Mouse (Mus musculus): Measurements from ENCODE around the gene Tmco4. TPM values are rescaled to one million over a fixed set of nuclear protein-coding genes. Genes with fewer than 3 reads are reported as not detected.
A peak's percentile ranks its signal among the peaks of the same experiment; 100 is the strongest.

Tmco4 gene
- polyA plus RNA-seq, 1 experiment from 2014 or later: 5.3 TPM

DNA sequence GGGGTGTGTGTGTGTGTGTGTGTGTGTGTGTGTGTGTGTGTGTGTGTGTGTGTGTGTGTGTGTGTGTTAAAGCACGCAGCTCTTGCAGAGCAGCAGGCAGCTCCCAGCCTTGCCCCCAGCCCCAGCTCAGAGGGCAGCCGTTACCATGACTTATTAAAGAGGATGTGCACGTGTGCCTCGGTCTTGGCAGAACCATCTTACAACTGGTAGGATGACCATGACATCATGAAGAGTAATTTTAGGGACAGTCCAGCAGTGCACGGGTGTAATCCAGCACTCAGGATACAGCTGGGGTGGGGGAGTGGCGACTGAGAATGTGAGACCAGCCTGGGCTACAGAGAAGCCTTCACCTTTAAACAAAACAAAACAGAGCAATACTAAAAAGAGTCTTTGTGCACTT lies 32.5 kb downstream of the Tmco4 start:
- no peaks in the 10 kb centered on the region for H3K36me3 ChIP-seq (replicated peaks; ENCODE audit: insufficient read depth, low read length)
- no peak overlapping the region for H3K4me2 ChIP-seq (ENCODE audit: low read depth, low read length)
- TF ChIP-seq CTCF (IDR thresholded peaks at IDR 0.05; ENCODE audit: low read depth): no peak
- no peak for DNase-seq
- ATAC-seq: no peak
- WGBS (ENCODE audit: insufficient replicate concordance): 59% methylated on average over 6 of the region's 6 CpGs
- H3K4me1 ChIP-seq (ENCODE audit: insufficient read depth): 0 out of 2 replicates have a peak, but pooled peaks cover 2% of the 10 kb centered on the region
- no peaks in the 10 kb centered on the region for H3K9me3 ChIP-seq (ENCODE audit: low read length)
- H3K9ac ChIP-seq (replicated peaks): no peak overlapping the region
- no peak overlapping the region for H3K27ac ChIP-seq (ENCODE audit: low read depth)
- no peak overlapping the region for H3K4me3 ChIP-seq (ENCODE audit: low read depth, low read length)
- no peaks in the 10 kb centered on the region for H3K27me3 ChIP-seq (ENCODE audit: insufficient read depth, low read length)

DNA sequence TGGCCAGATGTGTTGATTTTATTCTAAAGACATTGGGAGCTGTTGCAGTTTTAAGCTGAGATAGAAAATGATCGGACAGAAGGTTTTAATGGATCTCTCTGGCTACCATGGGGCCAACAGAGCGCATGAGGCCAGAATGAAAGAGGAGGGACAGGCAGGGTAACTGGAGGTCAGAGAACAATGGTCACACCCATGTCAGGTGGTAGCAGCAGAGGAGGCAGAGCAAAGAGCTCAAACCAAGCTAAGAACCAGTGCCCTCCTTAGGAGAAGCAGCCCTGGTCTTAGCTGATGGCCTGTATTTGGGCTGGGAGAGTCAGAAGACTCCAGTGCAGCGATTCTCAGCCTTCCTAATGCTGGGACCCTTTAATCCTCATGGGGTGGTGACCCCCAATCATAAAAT lies 34.7 kb downstream of the Tmco4 start:
- no peak overlapping the region for H3K9ac ChIP-seq (replicated peaks)
- no peaks in the 10 kb centered on the region for H3K27me3 ChIP-seq (ENCODE audit: insufficient read depth, low read length)
- ATAC-seq (no peak), DNase-seq (no peak)
- H3K4me2 ChIP-seq (ENCODE audit: low read depth, low read length): no peak overlapping the region
- 66% methylated on average over 3 of the region's 3 CpGs for WGBS (ENCODE audit: insufficient replicate concordance)
- H3K9me3 ChIP-seq (ENCODE audit: low read length): no peaks in the 10 kb centered on the region
- no peaks in the 10 kb centered on the region for H3K4me1 ChIP-seq (ENCODE audit: insufficient read depth)
- no peaks in the 10 kb centered on the region; the same call in 1 of the 2 replicates for H3K36me3 ChIP-seq (replicated peaks; ENCODE audit: insufficient read depth, low read length)
- H3K27ac ChIP-seq (ENCODE audit: low read depth): no peak overlapping the region
- no peak for TF ChIP-seq CTCF (IDR thresholded peaks at IDR 0.05; ENCODE audit: low read depth)
- TF ChIP-seq EP300 (IDR thresholded peaks at IDR 0.05; ENCODE audit: low read depth): no peak
- no peak overlapping the region for H3K4me3 ChIP-seq (ENCODE audit: low read depth, low read length)

DNA sequence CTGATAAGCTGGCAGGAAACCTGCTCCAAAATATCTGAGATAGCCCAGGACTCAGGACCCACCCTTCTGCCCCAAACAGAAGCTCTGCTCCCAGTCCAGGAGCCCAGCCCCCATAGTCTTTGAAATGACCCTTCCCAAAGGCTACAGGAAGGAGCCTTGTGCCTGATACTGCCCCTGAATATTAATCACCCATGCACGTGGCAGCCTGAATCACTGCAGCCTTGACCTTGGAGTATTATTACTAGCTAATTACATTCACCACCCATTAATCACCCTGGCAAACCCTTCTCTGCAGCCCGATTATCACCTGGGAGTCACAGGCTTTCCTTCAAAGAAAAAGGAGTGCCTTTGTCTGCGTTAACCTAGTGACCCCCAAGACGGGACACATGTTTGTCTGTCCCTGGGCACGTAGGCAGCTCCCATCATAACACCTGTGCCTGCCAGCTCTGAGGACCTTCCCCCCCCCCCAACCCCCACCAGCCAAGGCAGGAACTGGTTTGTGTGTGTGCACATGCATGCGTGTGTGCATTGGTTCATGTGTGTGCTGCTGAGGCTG lies 35.4 kb downstream of the Tmco4 start:
- no peaks in the 10 kb centered on the region for H3K27me3 ChIP-seq (ENCODE audit: insufficient read depth, low read length)
- no peaks in the 10 kb centered on the region for H3K4me1 ChIP-seq (ENCODE audit: insufficient read depth)
- no peak overlapping the region for H3K9ac ChIP-seq (replicated peaks)
- no peak overlapping the region for H3K27ac ChIP-seq (ENCODE audit: low read depth)
- 64% methylated on average over 6 of the region's 6 CpGs for WGBS (ENCODE audit: insufficient replicate concordance)
- no peak overlapping the region for H3K4me3 ChIP-seq (ENCODE audit: low read depth, low read length)
- no peak for TF ChIP-seq CTCF (IDR thresholded peaks at IDR 0.05; ENCODE audit: low read depth)
- no peak for TF ChIP-seq EP300 (IDR thresholded peaks at IDR 0.05; ENCODE audit: low read depth)
- ATAC-seq: no peak
- DNase-seq: no peak
- no peaks in the 10 kb centered on the region for H3K9me3 ChIP-seq (ENCODE audit: low read length)
- no peaks in the 10 kb centered on the region; the same call in 1 of the 2 replicates for H3K36me3 ChIP-seq (replicated peaks; ENCODE audit: insufficient read depth, low read length)
- H3K4me2 ChIP-seq (ENCODE audit: low read depth, low read length): no peak overlapping the region

DNA sequence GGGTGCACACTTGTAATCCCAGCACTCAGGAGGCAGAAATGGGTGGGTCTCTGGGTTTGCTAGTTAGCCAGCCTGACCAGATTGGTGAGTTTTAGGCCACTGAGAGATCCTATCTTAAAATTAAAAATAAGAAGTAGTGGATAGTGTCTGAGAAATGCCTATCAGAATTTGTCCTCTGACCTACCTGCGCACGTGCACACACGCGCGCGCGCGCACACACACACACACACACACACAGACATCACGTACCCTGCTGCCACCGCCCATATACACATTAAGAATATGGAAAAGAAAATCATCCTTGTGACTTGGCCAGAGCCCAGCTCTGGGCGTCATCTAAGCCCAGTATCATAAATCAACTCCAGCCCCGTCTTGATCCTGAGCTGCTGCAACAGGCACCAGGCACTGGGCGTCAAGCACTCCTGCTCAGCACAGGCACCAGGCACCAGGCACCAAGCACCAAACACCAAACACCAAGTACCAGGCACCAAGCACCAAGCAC lies 38.6 kb downstream of the Tmco4 start:
- Histone ChIP-seq H3K4me3 (ENCODE audit: low read depth, low read length) (no peak overlapping the region), H3K4me1 (ENCODE audit: insufficient read depth) (no peaks in the 10 kb centered on the region), H3K9me3 (ENCODE audit: low read length) (no peaks in the 10 kb centered on the region), H3K9ac (replicated peaks) (no peak overlapping the region), H3K27ac (ENCODE audit: low read depth) (no peak overlapping the region), H3K36me3 (replicated peaks; ENCODE audit: insufficient read depth, low read length) (peaks cover 5% of the 10 kb centered on the region), H3K27me3 (ENCODE audit: insufficient read depth, low read length) (no peaks in the 10 kb centered on the region), H3K4me2 (ENCODE audit: low read depth, low read length) (no peak overlapping the region)
- WGBS (ENCODE audit: insufficient replicate concordance): 91% methylated on average over 13 of the region's 13 CpGs
- ATAC-seq (no peak), DNase-seq (no peak)
- TF ChIP-seq CTCF (IDR thresholded peaks at IDR 0.05; ENCODE audit: low read depth) (no peak), EP300 (IDR thresholded peaks at IDR 0.05; ENCODE audit: low read depth) (no peak)

DNA sequence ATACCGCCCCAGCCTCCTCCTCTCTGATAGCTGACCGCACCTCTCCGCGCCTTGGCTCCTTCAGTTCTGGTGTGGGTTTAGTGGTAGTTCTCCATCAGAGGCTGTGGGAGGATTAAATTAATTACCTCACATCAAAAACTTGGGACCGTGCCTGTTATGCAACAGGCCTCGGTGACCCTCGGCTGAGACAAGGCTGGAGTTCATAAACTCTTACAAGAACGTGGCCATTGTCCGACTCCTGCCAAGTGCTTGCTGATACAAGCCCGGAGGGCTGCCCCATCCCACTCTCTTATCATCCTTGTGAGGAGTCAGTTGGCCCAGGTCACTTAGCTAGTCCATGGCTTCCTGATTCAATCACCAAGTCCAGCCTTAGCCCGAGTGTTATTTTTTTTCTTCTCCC lies 40.6 kb downstream of the Tmco4 start:
- DNase-seq (no peak), ATAC-seq (no peak)
- TF ChIP-seq CTCF (IDR thresholded peaks at IDR 0.05; ENCODE audit: low read depth) (no peak), EP300 (IDR thresholded peaks at IDR 0.05; ENCODE audit: low read depth) (no peak)
- Histone ChIP-seq H3K4me1 (ENCODE audit: insufficient read depth) (no peaks in the 10 kb centered on the region), H3K27ac (ENCODE audit: low read depth) (no peak overlapping the region), H3K9ac (replicated peaks) (no peak overlapping the region), H3K36me3 (replicated peaks; ENCODE audit: insufficient read depth, low read length) (peaks cover 5% of the 10 kb centered on the region), H3K27me3 (ENCODE audit: insufficient read depth, low read length) (no peaks in the 10 kb centered on the region), H3K9me3 (ENCODE audit: low read length) (no peaks in the 10 kb centered on the region), H3K4me3 (ENCODE audit: low read depth, low read length) (no peak overlapping the region), H3K4me2 (ENCODE audit: low read depth, low read length) (no peak overlapping the region)
- 76% methylated on average over 11 of the region's 11 CpGs for WGBS (ENCODE audit: insufficient replicate concordance)

DNA sequence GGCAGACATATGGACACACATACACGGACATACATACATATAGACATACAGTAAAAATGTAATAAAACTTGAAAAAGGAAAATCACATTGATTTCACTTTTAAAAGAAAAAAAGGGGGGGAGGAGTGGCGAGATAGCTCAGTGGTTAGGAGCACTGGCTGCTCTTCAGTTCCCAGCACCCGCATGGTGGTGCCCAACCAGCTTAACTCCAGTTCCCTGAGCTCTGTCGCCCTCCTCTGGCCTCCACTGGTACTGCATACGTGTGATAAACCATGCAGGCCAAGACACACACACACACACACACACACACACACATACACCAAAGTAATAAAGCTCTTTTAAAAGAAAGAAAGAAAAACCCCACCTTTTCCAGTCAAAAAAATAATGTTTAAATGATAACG lies 42.1 kb downstream of the Tmco4 start:
- ATAC-seq (no peak), DNase-seq (peak; percentile 21)
- H3K9ac ChIP-seq (replicated peaks): no peak overlapping the region
- no peaks in the 10 kb centered on the region for H3K4me1 ChIP-seq (ENCODE audit: insufficient read depth)
- no peak overlapping the region for H3K27ac ChIP-seq (ENCODE audit: low read depth)
- H3K9me3 ChIP-seq (ENCODE audit: low read length): no peaks in the 10 kb centered on the region
- 77% methylated on average over 6 of the region's 6 CpGs for WGBS (ENCODE audit: insufficient replicate concordance)
- no peak overlapping the region for H3K4me2 ChIP-seq (ENCODE audit: low read depth, low read length)
- no peak overlapping the region for H3K4me3 ChIP-seq (ENCODE audit: low read depth, low read length)
- no peaks in the 10 kb centered on the region for H3K27me3 ChIP-seq (ENCODE audit: insufficient read depth, low read length)
- peaks cover 5% of the 10 kb centered on the region for H3K36me3 ChIP-seq (replicated peaks; ENCODE audit: insufficient read depth, low read length)
- TF ChIP-seq CTCF (IDR thresholded peaks at IDR 0.05; ENCODE audit: low read depth) (peak; percentile 59), EP300 (IDR thresholded peaks at IDR 0.05; ENCODE audit: low read depth) (no peak)

All from liver, postnatal 0 days (tissue).